Mouse (Mus musculus) midbrain, embryonic 14.5 days (tissue): Measurements from ENCODE around the gene Tor1b. TPM values are rescaled to one million over a fixed set of nuclear protein-coding genes. Genes with fewer than 3 reads are reported as not detected.
"Not testable (repeated sequence)": the region's sequence is repeated elsewhere in the genome, so short reads cannot be mapped to it uniquely, and the experiment has no call there.

Source experiments
- ATAC-seq: fragments of 200-750 bp; cut with Nextera tagmentation; 2 replicates; pipeline ENCODE4 v1.8.0; 2017; ENCODE audit warnings: moderate number of reproducible peaks, moderate library complexity; ENCODE audit not compliant: low FRiP score, low TSS enrichment
- DNase-seq: peaks from one replicate; pipeline ENCODE4 v3.0.0-alpha.2; 2015
- H3K27ac ChIP-seq: fragments of 300-500 bp; sonication (generic); replicated peaks from 2 replicates; pipeline ENCODE4 v1.5.1; 2014; ENCODE audit warnings: mild to moderate bottlenecking, low read depth, low read length, moderate library complexity
- H3K27me3 ChIP-seq: fragments of 300-500 bp; sonication (generic); 2 replicates; pipeline ENCODE4 v1.6.1; 2014; ENCODE audit warnings: low read length, control low read depth, mixed read lengths; ENCODE audit not compliant: control insufficient read depth, insufficient read depth
- H3K36me3 ChIP-seq: fragments of 300-500 bp; sonication (generic); 2 replicates; pipeline ENCODE4 v1.6.1; 2014; ENCODE audit warnings: low read length, control low read depth; ENCODE audit not compliant: control insufficient read depth, insufficient read depth
- H3K4me1 ChIP-seq: fragments of 300-500 bp; sonication (generic); 2 replicates; pipeline ENCODE4 v1.6.1; 2014; ENCODE audit warnings: mild to moderate bottlenecking, antibody characterized with exemption, low read length, control low read depth; ENCODE audit not compliant: control insufficient read depth, insufficient read depth
- H3K4me2 ChIP-seq: fragments of 300-500 bp; sonication (generic); 2 replicates; pipeline ENCODE4 v1.6.1; 2014; ENCODE audit warnings: mild to moderate bottlenecking, low read length, moderate library complexity
- H3K4me3 ChIP-seq: fragments of 300-500 bp; sonication (generic); replicated peaks from 2 replicates; pipeline ENCODE4 v1.5.1; 2014; ENCODE audit warnings: low read depth, low read length
- H3K9ac ChIP-seq: fragments of 300-500 bp; sonication (generic); replicated peaks from 2 replicates; pipeline ENCODE4 v1.6.1; 2014; ENCODE audit warnings: mild to moderate bottlenecking, low read length, moderate library complexity
- H3K9me3 ChIP-seq: fragments of 300-500 bp; sonication (generic); 2 replicates; pipeline ENCODE4 v1.6.1; 2016; ENCODE audit warnings: low read length, control low read depth, mixed read lengths; ENCODE audit not compliant: control insufficient read depth
- WGBS: fragments of 180-500 bp; shearing (Covaris S2); extraction: QIAGEN DNeasy Blood & Tissue Kit; methylation state at CpG from one replicate; pipeline ENCODE4 v1.1.7; 2014; 5-methylcytosine and 5-hydroxymethylcytosine counted together
- polyA plus RNA-seq: library from polyadenylated mRNA; unstranded; fragments of >200 nt; fragmentation: Nextera tagmentation; extraction: Ambion mirVana; gene quantifications from 2 replicates; pipeline ENCODE4 v1.2.1, GENCODE M21; 2014

Gene Tor1b
- polyA plus RNA-seq, 1 experiment from 2014 or later, result 19.4 TPM

GRCm38 (mm10) chr2:30937731-30938130 lies 15.0 kb upstream of the Tor1b start:
- ATAC-seq, result no peak
- DNase-seq, result no peak
- WGBS, result 85% methylated on average over 8 of the region's 8 CpGs

GRCm38 (mm10) chr2:30938574-30938991 lies 14.2 kb upstream of the Tor1b start:
- WGBS, result 44% methylated on average over 4 of the region's 4 CpGs
- no peak for DNase-seq
- ATAC-seq, result no peak

More at GRCm38 (mm10) chr2:30937731-30938130, 15.0 kb upstream of the Tor1b start:
- H3K27me3 ChIP-seq, result no peaks in the 10 kb centered on the region
- no peaks in the 10 kb centered on the region for H3K4me1 ChIP-seq
- H3K9me3 ChIP-seq, result no peaks in the 10 kb centered on the region
- H3K9ac ChIP-seq, result no peak overlapping the region
- H3K4me2 ChIP-seq, result no peak overlapping the region
- H3K27ac ChIP-seq, result no peak overlapping the region
- H3K4me3 ChIP-seq, result no peak overlapping the region
- no peaks in the 10 kb centered on the region for H3K36me3 ChIP-seq

GRCm38 (mm10) chr2:30941586-30941985 lies 11.2 kb upstream of the Tor1b start:
- WGBS, result 92% methylated on average over 5 of the region's 5 CpGs
- H3K27me3 ChIP-seq, result no peaks in the 10 kb centered on the region
- no peak for DNase-seq
- no peak overlapping the region for H3K4me2 ChIP-seq
- no peaks in the 10 kb centered on the region for H3K9me3 ChIP-seq
- no peak overlapping the region for H3K27ac ChIP-seq
- no peak for ATAC-seq
- H3K9ac ChIP-seq, result no peak overlapping the region
- no peaks in the 10 kb centered on the region for H3K36me3 ChIP-seq
- no peaks in the 10 kb centered on the region for H3K4me1 ChIP-seq
- no peak overlapping the region for H3K4me3 ChIP-seq

More at GRCm38 (mm10) chr2:30938574-30938991, 14.2 kb upstream of the Tor1b start:
- no peaks in the 10 kb centered on the region for H3K4me1 ChIP-seq
- no peak overlapping the region for H3K9ac ChIP-seq
- no peak overlapping the region for H3K4me3 ChIP-seq
- no peaks in the 10 kb centered on the region for H3K36me3 ChIP-seq
- H3K4me2 ChIP-seq, result no peak overlapping the region
- H3K27me3 ChIP-seq, result no peaks in the 10 kb centered on the region
- no peak overlapping the region for H3K27ac ChIP-seq
- H3K9me3 ChIP-seq, result no peaks in the 10 kb centered on the region

GRCm38 (mm10) chr2:30942116-30942515 lies 10.6 kb upstream of the Tor1b start:
- H3K9ac ChIP-seq, H3K4me3 ChIP-seq, H3K27me3 ChIP-seq, DNase-seq, H3K4me2 ChIP-seq, H3K27ac ChIP-seq, H3K4me1 ChIP-seq, ATAC-seq, H3K36me3 ChIP-seq, H3K9me3 ChIP-seq: not testable (repeated sequence)
- WGBS, result 51% methylated on average over 7 of the region's 7 CpGs

GRCm38 (mm10) chr2:30942603-30943011 lies 10.2 kb upstream of the Tor1b start:
- DNase-seq (peak; percentile 89), ATAC-seq (no peak; the same call in 1 of the 2 replicates)
- no peaks in the 10 kb centered on the region for H3K9me3 ChIP-seq
- H3K27me3 ChIP-seq, result no peaks in the 10 kb centered on the region
- no peak overlapping the region for H3K9ac ChIP-seq
- no peaks in the 10 kb centered on the region for H3K4me1 ChIP-seq
- 31% methylated on average over 16 of the region's 16 CpGs for WGBS
- peak overlapping the region; percentile 28; the same call in 1 of the 2 replicates for H3K4me2 ChIP-seq
- H3K4me3 ChIP-seq, result no peak overlapping the region
- H3K36me3 ChIP-seq, result no peaks in the 10 kb centered on the region
- no peak overlapping the region for H3K27ac ChIP-seq

- Histone ChIP-seq H3K9ac (peak overlapping the region; percentile 76; the same call in 1 of the 2 replicates), H3K4me1 (peaks cover 20% of the 10 kb centered on the region), H3K27me3 (no peaks in the 10 kb centered on the region), H3K36me3 (peaks cover 25% of the 10 kb centered on the region), H3K4me3 (peak overlapping the region; percentile 78), H3K27ac (peak overlapping the region; percentile 65), H3K4me2 (peak overlapping the region; percentile 89), H3K9me3 (no peaks in the 10 kb centered on the region)
- DNase-seq (no peak), ATAC-seq (no peak)
- WGBS, result 25% methylated on average over 5 of the region's 5 CpGs
Observed at GRCm38 (mm10) chr2:30952457-30952823, 319 bp upstream of the Tor1b start.

- Histone ChIP-seq H3K27me3 (no peaks in the 10 kb centered on the region), H3K9ac (no peak overlapping the region; the same call in 1 of the 2 replicates), H3K4me1 (peaks cover 20% of the 10 kb centered on the region), H3K36me3 (peaks cover 49% of the 10 kb centered on the region), H3K9me3 (no peaks in the 10 kb centered on the region), H3K27ac (no peak overlapping the region), H3K4me3 (no peak overlapping the region), H3K4me2 (peak overlapping the region; percentile 89)
- ATAC-seq, result no peak
- WGBS, result 84% methylated on average over 6 of the region's 6 CpGs
- DNase-seq, result no peak
Observed at GRCm38 (mm10) chr2:30954797-30955196, 2.0 kb downstream of the Tor1b start.

GRCm38 (mm10) chr2:30957511-30957910 lies 4.8 kb downstream of the Tor1b start:
- Histone ChIP-seq H3K9me3 (no peaks in the 10 kb centered on the region), H3K27me3 (no peaks in the 10 kb centered on the region), H3K4me2 (no peak overlapping the region), H3K9ac (no peak overlapping the region), H3K4me1 (peaks cover 20% of the 10 kb centered on the region), H3K27ac (no peak overlapping the region), H3K4me3 (no peak overlapping the region), H3K36me3 (peaks cover 76% of the 10 kb centered on the region)
- 91% methylated on average over 4 of the region's 4 CpGs for WGBS
- DNase-seq (no peak), ATAC-seq (no peak)

- no peak overlapping the region for H3K9ac ChIP-seq
- peaks cover 87% of the 10 kb centered on the region for H3K36me3 ChIP-seq
- no peaks in the 10 kb centered on the region for H3K27me3 ChIP-seq
- no peaks in the 10 kb centered on the region for H3K9me3 ChIP-seq
- no peak overlapping the region for H3K4me3 ChIP-seq
- no peak for ATAC-seq
- no peak for DNase-seq
- 94% methylated on average over 14 of the region's 14 CpGs for WGBS
- no peak overlapping the region for H3K27ac ChIP-seq
- no peak overlapping the region for H3K4me2 ChIP-seq
- peaks cover 16% of the 10 kb centered on the region for H3K4me1 ChIP-seq
Observed at GRCm38 (mm10) chr2:30958726-30959125, 6.0 kb downstream of the Tor1b start.
